Mouse (Mus musculus) bone marrow macrophage, adult 2 months (primary cell): ENCODE measurements around the gene Ganab.

Experiments
- CTCF ChIP-seq: IDR thresholded peaks from 2 replicates; pipeline ENCODE4 v1.5.1; 2012; ENCODE audit warnings: low read depth, mild to moderate bottlenecking, low read length, moderate library complexity
- POLR2A ChIP-seq: IDR thresholded peaks from 2 replicates; pipeline ENCODE4 v1.6.1; 2012; ENCODE audit warnings: mild to moderate bottlenecking, low read depth, low read length, borderline replicate concordance

DNA sequence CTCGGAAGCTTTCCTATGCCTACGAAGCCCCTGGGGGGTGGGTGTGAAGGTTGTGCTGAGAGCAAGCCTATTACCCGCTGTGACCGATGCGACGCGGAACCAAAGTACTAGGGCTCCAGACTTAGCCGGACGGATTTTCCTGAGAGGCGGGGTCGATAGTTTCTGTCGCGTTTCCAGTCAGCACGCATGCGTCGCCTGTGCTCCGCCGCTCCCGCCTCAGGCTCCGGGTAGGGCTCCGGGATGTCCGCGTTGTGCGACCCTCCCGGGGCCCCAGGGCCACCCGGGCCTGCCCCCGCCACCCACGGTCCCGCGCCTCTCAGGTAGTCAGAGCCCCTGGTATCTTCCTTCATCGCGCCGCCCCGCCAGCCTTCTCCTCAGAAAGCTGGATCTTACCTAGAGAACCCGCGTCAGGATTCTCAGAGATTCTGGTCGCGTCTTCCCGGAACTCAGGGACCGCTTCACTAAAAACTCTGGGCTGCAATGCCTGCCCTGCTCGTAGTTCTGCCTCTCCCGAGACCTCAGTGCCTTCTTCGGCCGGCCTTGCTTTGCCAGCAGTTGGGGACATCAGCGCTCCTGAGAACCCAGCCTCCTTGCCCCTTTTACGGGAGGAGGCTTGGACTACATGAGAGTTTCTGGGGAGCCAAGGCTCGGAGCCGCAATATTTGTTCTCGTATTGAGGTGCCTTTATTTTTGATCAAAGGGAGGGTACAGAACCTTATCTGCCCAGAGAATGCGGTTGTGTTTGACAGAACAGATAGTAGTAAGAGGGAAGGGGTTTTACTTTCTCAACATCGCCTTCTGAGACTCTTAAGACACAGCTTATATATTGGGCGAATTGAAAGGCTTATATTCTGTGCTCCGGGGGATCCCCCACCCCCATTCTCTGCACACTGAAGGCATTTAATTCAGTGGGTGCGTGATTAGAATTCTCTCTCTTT is 4.8 kb upstream of the Ganab start, which contains the start of gene Ints5:
- TF ChIP-seq POLR2A (no peak; the same call in 1 of the 2 replicates), CTCF (no peak)
